Mouse (Mus musculus) kidney, embryonic 15.5 days (tissue): ENCODE measurements around the gene Hspa5. TPM values are rescaled to one million over a fixed set of nuclear protein-coding genes. Genes with fewer than 3 reads are reported as not detected.

Experiments
- ATAC-seq: fragments of 200-750 bp; cut with Nextera tagmentation; replicated peaks from 2 replicates; pipeline ENCODE4 v1.8.0; 2017; ENCODE audit warnings: moderate TSS enrichment; ENCODE audit not compliant: low FRiP score
- H3K27ac ChIP-seq: fragments of 300-500 bp; sonication (generic); 2 replicates; pipeline ENCODE4 v1.5.1; 2015; ENCODE audit warnings: mild to moderate bottlenecking, inconsistent platforms
- H3K27me3 ChIP-seq: fragments of 300-500 bp; sonication (generic); 2 replicates; pipeline ENCODE4 v1.6.1; 2015; ENCODE audit warnings: inconsistent platforms
- H3K36me3 ChIP-seq: fragments of 300-500 bp; sonication (generic); 2 replicates; pipeline ENCODE4 v1.6.1; 2015; ENCODE audit warnings: inconsistent platforms
- H3K4me1 ChIP-seq: fragments of 300-500 bp; sonication (generic); 2 replicates; pipeline ENCODE4 v1.6.1; 2015; ENCODE audit warnings: inconsistent platforms
- H3K4me2 ChIP-seq: fragments of 300-500 bp; sonication (generic); 2 replicates; pipeline ENCODE4 v1.6.1; 2015; ENCODE audit warnings: moderate library complexity, mild to moderate bottlenecking, inconsistent platforms
- H3K4me3 ChIP-seq: fragments of 300-500 bp; sonication (generic); replicated peaks from 2 replicates; pipeline ENCODE4 v1.5.1; 2015; ENCODE audit warnings: mild to moderate bottlenecking, inconsistent platforms
- H3K9ac ChIP-seq: fragments of 300-500 bp; sonication (generic); 2 replicates; pipeline ENCODE4 v1.6.1; 2015; ENCODE audit warnings: mild to moderate bottlenecking, inconsistent platforms
- H3K9me3 ChIP-seq: fragments of 300-500 bp; sonication (generic); replicated peaks from 2 replicates; pipeline ENCODE4 v1.6.1; 2016; ENCODE audit warnings: inconsistent platforms
- WGBS: fragments of 180-500 bp; shearing (Covaris S2); methylation state at CpG from one replicate; pipeline ENCODE4 v1.1.7; 2015; ENCODE audit warnings: mixed read lengths; 5-methylcytosine and 5-hydroxymethylcytosine counted together
- polyA plus RNA-seq: library from polyadenylated mRNA; unstranded; fragments of >200 nt; fragmentation: Nextera tagmentation; extraction: Ambion mirVana; gene quantifications from 2 replicates; pipeline ENCODE4 v1.2.1, GENCODE M21; 2015

Gene Hspa5
- polyA plus RNA-seq, 1 experiment from 2014 or later: 989 TPM

- ATAC-seq: peak; percentile 98
- Histone ChIP-seq H3K27me3 (no peaks in the 10 kb centered on the region), H3K9me3 (0 out of 2 replicates have a peak, but pooled peaks cover 4% of the 10 kb centered on the region), H3K36me3 (peaks cover 22% of the 10 kb centered on the region), H3K4me3 (peak within 1 kb of the TSS; percentile 85), H3K9ac (peak within 1 kb of the TSS; percentile 96), H3K4me2 (peak within 1 kb of the TSS; percentile 89), H3K27ac (peak within 1 kb of the TSS; percentile 92), H3K4me1 (peaks cover 22% of the 10 kb centered on the region)
- WGBS: under 1% methylated on average over 57 of the region's 57 CpGs
These were observed 54.2 kb downstream of the Hspa5 start, which contains the start of gene Fbxw2 for GRCm38 (mm10) chr2:34825827-34826459. Fbxw2 (minus strand) TSS chr2:34826311.

GRCm38 (mm10) chr2:34826460-34827231, 54.9 kb downstream of the Hspa5 start:
- Histone ChIP-seq H3K4me2 (peak overlapping the region; percentile 89), H3K4me1 (peaks cover 22% of the 10 kb centered on the region), H3K4me3 (peak overlapping the region; percentile 85), H3K9ac (peak overlapping the region; percentile 96), H3K27me3 (no peaks in the 10 kb centered on the region), H3K9me3 (0 out of 2 replicates have a peak, but pooled peaks cover 4% of the 10 kb centered on the region), H3K27ac (peak overlapping the region; percentile 92), H3K36me3 (peaks cover 17% of the 10 kb centered on the region)
- 33% methylated on average over 20 of the region's 21 CpGs for WGBS
- no peak; the same call in 1 of the 2 replicates for ATAC-seq

Other genes starting within 250 kb of the Hspa5 start
- gene Gapvd1, start 16.7 kb upstream of the Hspa5 start, polyA plus RNA-seq: 81.3 and 84.6 TPM in 2 replicates
- 36.3 and 42.8 TPM in 2 replicates for gene Rabepk, start 27.9 kb downstream of the Hspa5 start, polyA plus RNA-seq
- gene Fbxw2, start 54.3 kb downstream of the Hspa5 start, polyA plus RNA-seq: 79.3 and 82.0 TPM in 2 replicates
- 0.16 TPM in 1 of 2 replicates, not detected in the other for gene Gm34653, start 61.0 kb downstream of the Hspa5 start, polyA plus RNA-seq
- 10.1 and 10.9 TPM in 2 replicates for gene Cutal, start 102.4 kb downstream of the Hspa5 start, polyA plus RNA-seq
- 116 and 128 TPM in 2 replicates for gene Psmd5, start 103.0 kb downstream of the Hspa5 start, polyA plus RNA-seq
- 24.6 and 26.3 TPM in 2 replicates for gene Phf19, start 142.1 kb downstream of the Hspa5 start, polyA plus RNA-seq
- 23.2 and 25.4 TPM in 2 replicates for gene Traf1, start 189.8 kb downstream of the Hspa5 start, polyA plus RNA-seq